Mouse (Mus musculus): Measurements from ENCODE around the gene Ticrr. TPM values are rescaled to one million over a fixed set of nuclear protein-coding genes. Genes with fewer than 3 reads are reported as not detected.

Ticrr gene
- total and polyA plus RNA-seq, 3 experiments = 10.6 to 55.6 (median 23.8) TPM

DNA sequence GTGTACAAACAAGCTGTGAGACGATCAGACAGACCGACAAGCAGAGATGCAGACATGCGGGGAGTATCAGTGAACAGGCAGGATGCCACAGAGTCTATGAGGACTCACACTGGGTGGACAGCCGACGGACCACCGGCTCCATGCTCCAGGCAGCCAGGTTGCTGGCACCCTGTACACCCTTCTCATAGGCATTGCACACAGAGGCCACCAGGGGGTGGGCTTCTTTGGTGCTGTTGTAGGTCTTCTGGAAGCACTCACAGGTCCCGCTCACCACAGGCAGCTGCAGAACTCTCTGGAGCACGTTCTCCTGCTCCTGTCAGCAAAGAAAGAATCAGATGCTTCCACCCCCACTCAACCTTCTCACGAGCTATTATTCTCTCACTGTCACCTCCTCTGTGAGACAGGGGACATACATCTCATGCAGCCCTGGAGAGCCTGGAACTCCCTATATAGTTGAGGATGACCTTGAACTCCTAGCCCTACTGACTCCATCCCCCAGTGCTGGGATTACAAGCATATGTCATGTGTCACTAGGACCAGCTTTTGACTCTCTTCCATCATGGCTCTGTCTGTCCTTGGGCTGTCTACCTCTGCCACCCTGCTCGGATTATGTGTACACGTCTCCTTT is 69.9 kb downstream of the Ticrr start:
- Histone ChIP-seq H3K27me3 (ENCODE audit: control insufficient read depth in 1 of 2, insufficient read depth in 2 of 2, low read length in 2 of 2) (no peaks in the 10 kb centered on the region), H3K4me1 (ENCODE audit: control insufficient read depth in 1 of 2, insufficient read depth in 2 of 2, low read length in 2 of 2) (peaks cover 0 to 12% of the 10 kb centered on the region in 2 experiments; a peak in 2 of 4 replicates)

DNA sequence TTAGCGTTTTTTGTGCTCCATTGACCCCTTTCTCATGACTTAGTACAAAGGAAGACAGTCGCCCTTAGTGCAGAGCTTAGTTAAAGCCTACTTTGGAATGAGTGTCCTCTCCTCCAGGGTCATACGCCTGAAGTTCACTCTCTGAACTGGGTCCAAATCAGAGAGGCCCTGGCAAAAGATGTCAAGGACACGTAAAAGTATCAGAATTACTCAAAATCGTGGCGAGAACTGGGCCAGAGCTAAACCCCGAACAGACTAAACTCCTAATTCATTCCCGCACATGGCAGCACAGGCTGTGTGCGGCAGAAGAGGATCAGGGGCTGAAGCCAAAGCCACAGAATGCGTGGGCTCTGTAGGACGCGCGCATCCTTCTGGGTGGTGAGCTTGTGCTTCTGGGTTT is 71.4 kb downstream of the Ticrr start:
- TF ChIP-seq SIN3A (IDR thresholded peaks at IDR 0.05; ENCODE audit: low read length) = no peak
- TF ChIP-seq CHD2 (IDR thresholded peaks at IDR 0.05; ENCODE audit: low read length) = no peak
- no peak for TF ChIP-seq KAT2A (conservative IDR thresholded peaks at IDR 0.05; ENCODE audit: low read depth, low read length)
- no peak for TF ChIP-seq CTCF (IDR thresholded peaks at IDR 0.05 in 2 of 3, conservative IDR thresholded peaks at IDR 0.05 in 1 of 3; ENCODE audit: control insufficient read depth in 1 of 3, insufficient read depth in 1 of 3, low read depth in 2 of 3, low read length in 3 of 3, poor library complexity in 1 of 3, severe bottlenecking in 1 of 3)
- Histone ChIP-seq H3K4me1 (ENCODE audit: control insufficient read depth in 1 of 2, insufficient read depth in 2 of 2, low read length in 2 of 2) (peaks cover 0 to 12% of the 10 kb centered on the region in 2 experiments; a peak in 2 of 4 replicates), H3K9me3 (replicated peaks; ENCODE audit: insufficient read depth, low read length) (no peaks in the 10 kb centered on the region), H3K27ac (ENCODE audit: control insufficient read depth, low read depth, low read length) (no peak overlapping the region), H3K79me2 (ENCODE audit: control insufficient read depth, insufficient read depth, low read length, poor library complexity) (no peaks in the 10 kb centered on the region), H3K9ac (ENCODE audit: control insufficient read depth, low read depth, low read length, poor library complexity, severe bottlenecking) (no peak overlapping the region), H3K4me3 (ENCODE audit: control insufficient read depth in 1 of 2, insufficient read depth in 1 of 2, low read depth in 2 of 2, low read length in 2 of 2) (no peak overlapping the region), H3K36me3 (ENCODE audit: control insufficient read depth in 1 of 2, insufficient read depth in 2 of 2, low read length in 2 of 2) (no peaks in the 10 kb centered on the region), H3K27me3 (ENCODE audit: control insufficient read depth in 1 of 2, insufficient read depth in 2 of 2, low read length in 2 of 2) (no peaks in the 10 kb centered on the region)
- DNase-seq (ENCODE audit: low read depth, low spot score) = no peak

More for the DNA sequence above, 69.9 kb downstream of the Ticrr start:
- Histone ChIP-seq H3K9ac (ENCODE audit: control insufficient read depth, low read depth, low read length, poor library complexity, severe bottlenecking) (no peak overlapping the region), H3K36me3 (ENCODE audit: control insufficient read depth in 1 of 2, insufficient read depth in 2 of 2, low read length in 2 of 2) (no peaks in the 10 kb centered on the region), H3K79me2 (ENCODE audit: control insufficient read depth, insufficient read depth, low read length, poor library complexity) (no peaks in the 10 kb centered on the region), H3K4me3 (ENCODE audit: control insufficient read depth in 1 of 2, insufficient read depth in 1 of 2, low read depth in 2 of 2, low read length in 2 of 2) (no peak overlapping the region), H3K9me3 (replicated peaks; ENCODE audit: insufficient read depth, low read length) (no peaks in the 10 kb centered on the region), H3K27ac (ENCODE audit: control insufficient read depth, low read depth, low read length) (no peak overlapping the region)
- DNase-seq (ENCODE audit: low read depth, low spot score) = peak; percentile 65
- TF ChIP-seq CTCF (IDR thresholded peaks at IDR 0.05 in 2 of 3, conservative IDR thresholded peaks at IDR 0.05 in 1 of 3; ENCODE audit: control insufficient read depth in 1 of 3, insufficient read depth in 1 of 3, low read depth in 2 of 3, low read length in 3 of 3, poor library complexity in 1 of 3, severe bottlenecking in 1 of 3) (peak in 2 of 3 experiments; percentile 55 to 64; a peak in 5 of 6 replicates), USF1 (IDR thresholded peaks at IDR 0.05; ENCODE audit: low read depth, low read length) (no peak), SMC3 (IDR thresholded peaks at IDR 0.05; ENCODE audit: low read depth, low read length) (peak; percentile 47)

DNA sequence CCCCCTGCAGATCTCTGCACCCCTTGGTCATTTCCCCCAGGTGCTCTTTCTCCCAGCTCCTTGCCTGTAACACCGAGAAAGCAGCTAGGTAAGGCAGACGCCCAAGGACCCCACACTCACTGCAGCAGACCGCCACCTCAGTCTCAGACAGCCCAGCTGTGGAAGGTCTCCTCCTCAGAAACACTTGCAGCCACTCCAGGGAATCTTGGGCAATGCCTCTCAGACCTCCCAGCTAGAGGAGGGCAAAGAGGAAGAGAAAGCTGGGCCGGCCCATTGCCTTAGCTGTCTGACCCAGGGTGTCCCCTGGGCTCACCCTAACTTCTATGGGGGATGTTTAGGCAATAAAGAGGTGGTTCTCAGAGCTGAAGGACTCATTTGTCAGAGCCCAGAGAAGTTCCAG is 72.6 kb downstream of the Ticrr start, which contains the start of gene Plin1:
Plin1 (minus strand) TSS at position 282 of the 400 bp plus-strand sequence.
- no peaks in the 10 kb centered on the region for H3K9me3 ChIP-seq (replicated peaks; ENCODE audit: insufficient read depth, low read length)
- no peak within 1 kb of the TSS for H3K4me3 ChIP-seq (ENCODE audit: control insufficient read depth in 1 of 2, insufficient read depth in 1 of 2, low read depth in 2 of 2, low read length in 2 of 2)
- H3K27me3 ChIP-seq (ENCODE audit: control insufficient read depth in 1 of 2, insufficient read depth in 2 of 2, low read length in 2 of 2) = no peaks in the 10 kb centered on the region
- H3K79me2 ChIP-seq (ENCODE audit: control insufficient read depth, insufficient read depth, low read length, poor library complexity) = no peaks in the 10 kb centered on the region
- H3K9ac ChIP-seq (ENCODE audit: control insufficient read depth, low read depth, low read length, poor library complexity, severe bottlenecking) = no peak within 1 kb of the TSS
- TF ChIP-seq SMC3 (IDR thresholded peaks at IDR 0.05; ENCODE audit: low read depth, low read length) (no peak), KAT2A (conservative IDR thresholded peaks at IDR 0.05; ENCODE audit: low read depth, low read length) (no peak), ZNF384 (IDR thresholded peaks at IDR 0.05; ENCODE audit: low read depth, low read length) (no peak), NELFE (IDR thresholded peaks at IDR 0.05; ENCODE audit: low read depth, low read length) (no peak), POLR2AphosphoS2 (IDR thresholded peaks at IDR 0.05; ENCODE audit: low read length) (no peak), USF1 (IDR thresholded peaks at IDR 0.05; ENCODE audit: low read depth, low read length) (no peak), CTCF (IDR thresholded peaks at IDR 0.05 in 2 of 3, conservative IDR thresholded peaks at IDR 0.05 in 1 of 3; ENCODE audit: control insufficient read depth in 1 of 3, insufficient read depth in 1 of 3, low read depth in 2 of 3, low read length in 3 of 3, poor library complexity in 1 of 3, severe bottlenecking in 1 of 3) (no peak), EP300 (IDR thresholded peaks at IDR 0.05; ENCODE audit: low read depth in 1 of 2, low read length in 2 of 2) (no peak), E2F4 (IDR thresholded peaks at IDR 0.05; ENCODE audit: borderline replicate concordance, low read depth, low read length) (no peak), POLR2A (IDR thresholded peaks at IDR 0.05; ENCODE audit: control insufficient read depth in 1 of 2, insufficient read depth in 1 of 2, low read depth in 1 of 2, low read length in 2 of 2, poor library complexity in 1 of 2) (no peak), ELF1 (IDR thresholded peaks at IDR 0.05; ENCODE audit: low read depth, low read length) (no peak), MYC (IDR thresholded peaks at IDR 0.05; ENCODE audit: low read depth, low read length) (no peak), GATA1 (IDR thresholded peaks at IDR 0.05; ENCODE audit: low read depth, low read length) (no peak), TAL1 (IDR thresholded peaks at IDR 0.05; ENCODE audit: low read length) (no peak), MAFK (IDR thresholded peaks at IDR 0.05; ENCODE audit: borderline replicate concordance, low read depth, low read length) (no peak), TCF12 (IDR thresholded peaks at IDR 0.05; ENCODE audit: low read depth, low read length) (no peak), GABPA (IDR thresholded peaks at IDR 0.05; ENCODE audit: low read depth, low read length) (no peak)
- no peak within 1 kb of the TSS for H3K27ac ChIP-seq (ENCODE audit: control insufficient read depth, low read depth, low read length)
- H3K36me3 ChIP-seq (ENCODE audit: control insufficient read depth in 1 of 2, insufficient read depth in 2 of 2, low read length in 2 of 2) = no peaks in the 10 kb centered on the region
- DNase-seq (ENCODE audit: low read depth, low spot score) = no peak
- peaks cover 0 to 7% of the 10 kb centered on the region in 2 experiments; a peak in 2 of 4 replicates for H3K4me1 ChIP-seq (ENCODE audit: control insufficient read depth in 1 of 2, insufficient read depth in 2 of 2, low read length in 2 of 2)
